Mouse (Mus musculus): Measurements from ENCODE around the gene Plxnd1.
A peak's percentile ranks its signal among the peaks of the same experiment; 100 is the strongest.

Gene Plxnd1

GRCm38 (mm10) chr6:115915601-115916445 lies 79.0 kb downstream of the Plxnd1 start:
- DNase-seq (ENCODE audit: low spot score), result no peak

DNA sequence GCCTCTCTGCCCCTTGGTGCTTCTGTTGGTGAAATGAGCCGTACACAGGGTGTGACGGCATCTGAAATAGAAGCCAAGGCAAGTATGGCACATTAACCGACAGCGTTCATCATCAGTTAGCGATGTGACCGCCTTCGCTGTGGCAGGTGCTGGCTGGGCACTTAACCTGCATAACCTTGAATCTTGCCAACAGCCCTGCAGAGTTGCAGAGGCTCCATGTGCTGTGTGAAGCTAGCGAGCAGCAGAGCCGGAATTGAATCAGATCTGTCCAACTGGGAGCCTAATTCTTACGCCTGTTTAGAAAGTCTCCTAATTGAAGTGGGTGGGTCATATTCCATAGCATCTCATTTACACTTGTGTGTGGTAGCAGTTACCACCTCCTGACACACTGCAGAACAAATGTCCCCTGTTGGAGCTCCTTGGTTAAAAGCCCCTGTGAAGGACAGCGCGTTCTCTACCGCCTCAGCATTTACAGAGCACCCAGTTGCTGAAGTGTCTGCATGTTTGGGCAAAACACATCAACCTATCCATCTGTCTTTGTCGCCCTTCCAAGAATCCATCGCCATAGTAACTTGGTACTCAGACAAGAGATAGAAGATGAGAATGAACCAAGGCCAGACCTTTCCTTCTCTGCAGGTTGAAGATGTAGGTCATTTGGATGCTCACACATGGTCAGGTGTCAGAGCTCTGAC lies 80.1 kb downstream of the Plxnd1 start:
- DNase-seq (ENCODE audit: low spot score), result no peak

- DNase-seq (ENCODE audit: low spot score), result no peak
Measured at GRCm38 (mm10) chr6:115913482-115913881, 81.3 kb downstream of the Plxnd1 start.

GRCm38 (mm10) chr6:115911763-115912162 lies 83.0 kb downstream of the Plxnd1 start:
- DNase-seq (ENCODE audit: low spot score), result no peak

DNA sequence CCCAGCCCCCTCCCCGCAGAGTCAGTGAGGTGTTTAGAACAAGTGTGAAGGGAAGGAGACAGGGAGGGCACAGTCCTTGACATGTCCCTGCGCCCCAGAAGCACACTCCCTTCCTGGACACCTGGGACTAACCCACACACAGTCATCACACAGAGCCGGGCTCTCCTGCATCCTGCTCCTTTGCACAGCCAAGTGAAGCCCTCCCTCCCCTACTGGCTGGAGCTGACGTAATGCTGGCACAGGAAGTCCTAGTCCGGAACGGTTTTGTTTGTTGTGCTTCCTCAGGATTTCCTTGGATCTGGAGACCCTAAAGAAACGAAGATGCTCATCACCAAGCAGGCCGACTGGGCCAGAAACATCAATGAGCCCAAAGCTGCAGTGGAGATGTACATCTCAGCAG lies 84.9 kb downstream of the Plxnd1 start:
- peak; percentile 90 for DNase-seq (ENCODE audit: low spot score)

GRCm38 (mm10) chr6:115909052-115909451 lies 85.8 kb downstream of the Plxnd1 start:
- no peak for DNase-seq (ENCODE audit: low spot score)

- DNase-seq (ENCODE audit: low spot score), result no peak
Measured at GRCm38 (mm10) chr6:115908421-115908982, 86.3 kb downstream of the Plxnd1 start.

GRCm38 (mm10) chr6:115906871-115907270 lies 87.9 kb downstream of the Plxnd1 start:
- DNase-seq (ENCODE audit: low spot score), result no peak

DNA sequence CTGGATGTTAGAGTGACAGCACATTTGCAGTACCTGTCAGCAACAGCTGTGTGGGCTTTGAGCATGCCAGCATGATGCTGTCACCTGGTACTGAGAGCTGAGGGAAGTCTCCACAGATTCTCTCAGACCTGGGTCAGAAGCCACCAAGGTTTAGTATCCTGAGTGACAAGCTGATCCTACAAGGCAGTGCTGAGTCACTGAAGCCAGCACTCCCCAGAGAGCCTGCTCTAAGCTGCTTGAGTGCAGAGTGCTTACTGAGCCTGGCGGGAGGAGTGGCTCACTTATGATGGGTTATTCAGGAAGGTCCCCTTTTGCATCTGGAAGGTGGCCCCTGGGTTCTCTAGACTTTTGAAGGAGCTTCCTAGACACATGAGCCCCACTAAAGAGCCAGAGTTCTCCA lies 88.3 kb downstream of the Plxnd1 start:
- no peak for DNase-seq (ENCODE audit: low spot score)

DNA sequence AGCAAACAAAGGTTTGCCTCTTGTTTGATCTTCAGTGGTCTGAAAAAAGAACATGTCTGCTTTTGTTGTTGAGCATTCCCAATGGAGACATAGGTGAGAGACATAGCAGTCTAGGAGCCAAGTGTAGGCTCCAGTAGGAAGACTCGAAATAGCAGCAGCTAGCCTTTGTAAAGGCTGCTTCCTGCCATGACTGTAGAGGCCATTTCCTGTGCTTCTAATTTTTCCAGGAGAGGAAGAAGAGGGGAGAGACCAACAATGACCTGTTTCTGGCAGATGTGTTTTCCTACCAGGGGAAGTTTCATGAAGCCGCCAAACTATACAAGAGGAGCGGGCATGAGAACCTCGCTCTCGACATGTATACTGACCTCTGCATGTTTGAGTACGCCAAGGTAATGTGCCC lies 89.2 kb downstream of the Plxnd1 start:
- no peak for DNase-seq (ENCODE audit: low spot score)
